Mouse (Mus musculus): ENCODE data around the gene Ifna2. TPM values are rescaled to one million over a fixed set of nuclear protein-coding genes. Genes with fewer than 3 reads are reported as not detected.

Ifna2 gene
- total RNA-seq, 2 experiments from 2014 or later, result not detected

DNA sequence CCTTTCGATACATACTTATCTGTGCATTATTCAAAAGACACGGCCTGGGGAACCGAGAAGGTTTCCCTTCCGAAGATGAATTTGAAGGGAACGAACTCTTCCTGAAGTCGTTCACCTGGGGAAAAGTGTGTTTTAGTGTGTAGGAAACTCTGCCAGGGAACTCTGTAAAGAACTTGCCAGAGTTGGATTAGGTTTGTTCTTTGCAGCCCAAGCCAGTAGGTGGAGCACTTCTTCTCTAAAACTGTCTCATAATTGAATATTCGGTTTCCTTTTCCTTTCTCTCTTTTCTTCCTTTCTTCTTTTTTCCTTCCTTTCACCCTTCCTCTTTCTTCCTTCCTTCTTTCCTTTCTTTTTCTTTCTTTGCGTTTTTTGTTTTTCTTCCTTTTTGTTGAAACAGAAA, 3.4 kb downstream of the Ifna2 start:
- intact Hi-C loops (cut with DNase I; ENCODE audit: low total_unique reads), result no loop called here
- DNase-seq, result no peak

DNA sequence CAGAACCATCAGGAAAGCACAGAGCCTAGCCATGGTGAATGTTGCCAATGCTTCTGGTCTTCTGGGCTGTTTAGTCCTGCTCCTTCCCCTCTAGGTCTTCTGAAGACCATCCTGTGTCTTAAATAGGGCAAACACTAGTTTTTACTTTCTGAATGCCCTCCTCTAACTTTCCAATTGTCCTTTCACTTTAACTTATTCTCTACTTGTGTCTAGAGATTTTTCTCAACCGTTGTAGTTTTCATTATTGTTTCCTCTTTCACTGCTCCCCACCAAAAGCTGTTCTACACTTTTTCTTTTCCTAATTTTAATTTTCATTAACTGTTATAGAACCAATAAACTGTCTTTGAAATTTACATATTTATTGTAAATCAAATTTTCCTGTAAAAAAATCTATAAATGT, 6.9 kb downstream of the Ifna2 start, which contains the start of gene Ifna16:
Gene Ifna16 (minus strand): TSS at position 101 of the 400 bp plus-strand sequence.
- DNase-seq, result no peak
- intact Hi-C loops (cut with DNase I; ENCODE audit: low total_unique reads), result no loop called here

DNA sequence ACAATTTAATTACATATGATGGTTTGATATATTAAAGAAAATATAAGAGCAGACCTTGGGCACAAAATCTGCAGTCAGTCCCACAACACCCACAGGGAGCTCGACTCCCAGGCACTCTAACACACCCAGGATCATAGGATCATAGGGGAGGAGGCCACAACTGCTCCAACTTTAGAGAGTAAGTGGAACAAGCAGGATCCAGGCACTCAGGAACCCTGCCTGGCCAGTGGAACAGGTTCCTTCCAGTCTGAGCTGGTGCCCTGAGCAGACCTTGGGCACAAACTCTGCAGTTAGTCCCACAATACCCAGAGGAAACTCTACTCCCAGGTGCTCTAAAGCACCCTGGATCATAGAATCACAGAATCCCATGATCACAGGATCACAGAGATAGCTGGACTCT, 28.3 kb downstream of the Ifna2 start:
- intact Hi-C loops (cut with DNase I; ENCODE audit: low total_unique reads), result no loop called here
- DNase-seq, result no peak

DNA sequence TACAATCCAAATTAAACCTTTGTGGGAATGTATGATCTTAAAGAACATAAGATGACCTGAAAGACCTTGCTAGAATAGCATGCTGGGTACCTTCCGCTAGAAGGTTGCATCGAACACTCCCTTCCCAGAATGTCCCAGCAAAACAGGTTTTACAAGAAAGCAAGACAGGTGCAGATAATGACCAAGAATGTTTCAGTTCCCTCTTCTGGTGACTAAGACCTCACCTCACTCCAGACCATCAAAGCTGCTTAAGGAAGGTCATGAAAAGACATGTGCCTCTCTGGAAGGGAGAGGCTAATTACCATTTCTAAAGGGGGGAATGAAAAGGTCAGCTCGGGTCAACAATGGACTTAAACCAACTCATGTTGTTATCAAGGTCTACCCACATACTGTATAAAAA, 30.1 kb downstream of the Ifna2 start:
- no peak for DNase-seq
- intact Hi-C loops (cut with DNase I; ENCODE audit: low total_unique reads), result no loop called here

DNA sequence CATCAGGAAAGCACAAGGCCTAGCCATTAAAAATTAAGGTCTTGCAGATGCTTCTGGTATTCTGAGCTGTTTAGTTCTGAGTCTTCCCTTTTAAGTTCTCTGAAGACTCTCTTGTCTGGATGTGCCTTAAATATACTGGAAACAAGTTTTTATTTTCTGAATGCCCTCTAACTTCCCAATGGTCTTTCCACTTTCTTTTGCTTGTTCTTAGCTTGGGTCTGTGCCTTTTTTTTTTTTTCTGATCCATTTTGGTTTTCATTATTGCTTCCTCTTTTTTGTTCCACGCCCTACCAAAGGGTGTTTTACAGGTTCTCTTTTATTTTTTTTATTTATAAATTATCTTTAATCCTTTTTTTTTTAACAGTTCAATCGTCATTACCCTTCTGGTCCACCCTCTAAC, 39.4 kb downstream of the Ifna2 start, which contains the start of gene Ifna13:
Gene Ifna13 (minus strand): TSS at position 101 of the 400 bp plus-strand sequence.
- intact Hi-C loops (cut with DNase I; ENCODE audit: low total_unique reads), result no loop called here
- no peak for DNase-seq

GRCm38 (mm10) chr4:88642526-88642925, 41.2 kb downstream of the Ifna2 start:
- DNase-seq, result no peak
- intact Hi-C loops (cut with DNase I; ENCODE audit: low total_unique reads), result no loop called here

GRCm38 (mm10) chr4:88641077-88641831, 42.5 kb downstream of the Ifna2 start:
- DNase-seq, result peak; percentile 89
- intact Hi-C loops (cut with DNase I; ENCODE audit: low total_unique reads), result no loop called here

- intact Hi-C loops (cut with DNase I; ENCODE audit: low total_unique reads), result no loop called here
- DNase-seq, result no peak
Measured at GRCm38 (mm10) chr4:88640704-88641076, 43.0 kb downstream of the Ifna2 start.

DNA sequence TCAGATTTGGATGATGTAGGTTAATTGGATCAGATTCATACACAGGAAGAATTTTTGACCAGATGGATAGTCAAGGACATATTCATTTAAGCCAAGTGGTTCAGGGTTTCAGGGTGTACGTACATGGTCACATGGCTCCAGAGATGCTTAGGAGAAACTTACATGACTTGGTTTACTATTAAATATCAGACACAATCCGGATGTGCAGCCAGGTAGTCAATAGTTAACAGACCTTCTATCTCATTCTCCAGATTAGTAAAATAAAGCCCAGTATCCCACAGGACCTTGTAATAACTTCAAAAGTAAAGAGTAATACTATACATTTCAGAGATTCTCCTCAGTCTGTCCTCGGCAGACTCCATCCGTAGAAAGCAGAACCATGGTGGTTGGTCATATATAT, 49.4 kb downstream of the Ifna2 start, which contains the start of gene C87499:
Gene C87499 (minus strand): TSS at position 101 of the 400 bp plus-strand sequence.
- intact Hi-C loops (cut with DNase I; ENCODE audit: low total_unique reads), result no loop called here
- DNase-seq, result no peak

Other genes with a start within 250 kb of the Ifna2 start
- gene Hacd4, start 245.0 kb downstream of the Ifna2 start, total RNA-seq (2021), result 1 to 10 TPM; 1.5 to 1.9 TPM
- gene Ifnb1, start 161.1 kb downstream of the Ifna2 start, total RNA-seq (2021), result not detected
- not detected for gene Ifna15, start 125.7 kb downstream of the Ifna2 start, total RNA-seq (2021)
- not detected for gene Ifna14, start 112.1 kb downstream of the Ifna2 start, total RNA-seq (2021)
- not detected for gene Ifna9, start 91.5 kb downstream of the Ifna2 start, total RNA-seq (2021)
- gene Ifna12, start 80.5 kb downstream of the Ifna2 start, total RNA-seq (2021), result not detected
- gene C87499, start 49.5 kb downstream of the Ifna2 start, total RNA-seq (2021), result not detected
- not detected for gene Ifna13, start 39.5 kb downstream of the Ifna2 start, total RNA-seq (2021)
- gene Ifna16, start 7.0 kb downstream of the Ifna2 start, total RNA-seq (2021), result not detected
- gene Ifnab, start 7.4 kb upstream of the Ifna2 start, total RNA-seq (2021), result not detected
- under 1 TPM in 1 of 2 experiments, not detected in 1; 0.41 TPM for gene Gm26566, start 37.9 kb upstream of the Ifna2 start, total RNA-seq (2021)
- gene Klhl9, start 38.6 kb upstream of the Ifna2 start, total RNA-seq (2021), result 10 to 100 TPM; 51.0 to 57.1 TPM
- gene Gm13271, start 71.0 kb upstream of the Ifna2 start, total RNA-seq (2021), result not detected
- gene Gm13283, start 76.2 kb upstream of the Ifna2 start, total RNA-seq (2021), result not detected
- gene Gm13290, start 89.9 kb upstream of the Ifna2 start, total RNA-seq (2021), result not detected
- gene Gm13289, start 93.0 kb upstream of the Ifna2 start, total RNA-seq (2021), result not detected
- gene Gm13272, start 95.9 kb upstream of the Ifna2 start, total RNA-seq (2021), result not detected
- gene Ifnz, start 98.2 kb upstream of the Ifna2 start, total RNA-seq (2021), result not detected
- not detected for gene Gm13276, start 101.8 kb upstream of the Ifna2 start, total RNA-seq (2021)
- not detected for gene Gm13277, start 104.7 kb upstream of the Ifna2 start, total RNA-seq (2021)
- not detected for gene Gm13278, start 107.6 kb upstream of the Ifna2 start, total RNA-seq (2021)
- gene Gm13275, start 110.6 kb upstream of the Ifna2 start, total RNA-seq (2021), result not detected
- not detected for gene Gm13279, start 113.5 kb upstream of the Ifna2 start, total RNA-seq (2021)
- gene Gm13285, start 115.8 kb upstream of the Ifna2 start, total RNA-seq (2021), result not detected
- gene Gm13287, start 119.3 kb upstream of the Ifna2 start, total RNA-seq (2021), result not detected
- not detected for gene Gm13288, start 121.6 kb upstream of the Ifna2 start, total RNA-seq (2021)
- gene Ifna7, start 132.3 kb upstream of the Ifna2 start, total RNA-seq (2021), result not detected
- not detected for gene Ifna11, start 136.0 kb upstream of the Ifna2 start, total RNA-seq (2021)
- gene Ifna6, start 143.5 kb upstream of the Ifna2 start, total RNA-seq (2021), result not detected
- not detected for gene Ifna5, start 151.6 kb upstream of the Ifna2 start, total RNA-seq (2021)
- gene Ifna4, start 157.9 kb upstream of the Ifna2 start, total RNA-seq (2021), result not detected
- not detected for gene Ifna1, start 166.2 kb upstream of the Ifna2 start, total RNA-seq (2021)
- not detected for gene Ifne, start 196.3 kb upstream of the Ifna2 start, total RNA-seq (2021)